Mouse (Mus musculus): ENCODE data around the gene Lyz1.

GRCm38 (mm10) chr10:117259870-117260269, 32.8 kb downstream of the Lyz1 start:
- no peak for TF ChIP-seq CTCF (IDR thresholded peaks at IDR 0.05; ENCODE audit: borderline replicate concordance, control insufficient read depth, extremely low read depth, insufficient read depth, low read length, poor library complexity)
- no peak for TF ChIP-seq POLR2A (IDR thresholded peaks at IDR 0.05; ENCODE audit: control insufficient read depth, extremely low read depth, insufficient read depth, low read length, poor library complexity)
